Mouse (Mus musculus) liver, postnatal 0 days (tissue): ENCODE measurements around the gene Adgre5.

Experiments used
- CTCF ChIP-seq: sonication (generic); IDR thresholded peaks from 2 replicates; pipeline ENCODE4 v1.5.1; 2016; ENCODE audit warnings: antibody characterized with exemption, low read depth
- EP300 ChIP-seq: IDR thresholded peaks from 2 replicates; pipeline ENCODE4 v1.6.1; 2016; ENCODE audit warnings: antibody characterized with exemption, low read depth, mild to moderate bottlenecking

GRCm38 (mm10) chr8:83774221-83774620, 33.1 kb upstream of the Adgre5 start:
- TF ChIP-seq CTCF (no peak), EP300 (no peak)
